Mouse (Mus musculus) G1E (cell line): ENCODE results near the gene Csnk2b. TPM values are rescaled to one million over a fixed set of nuclear protein-coding genes. Genes with fewer than 3 reads are reported as not detected.
A peak's percentile ranks its signal among the peaks of the same experiment; 100 is the strongest.

Experiments used
- ATAC-seq: 2 replicates; pipeline ENCODE4 v1.8.0; 2016; ENCODE audit warnings: mild to moderate bottlenecking; ENCODE audit not compliant: insufficient number of reproducible peaks, poor library complexity, low FRiP score, severe bottlenecking; ENCODE audit errors: extremely low read depth
- DNase-seq: peaks from one replicate; pipeline ENCODE4 v3.0.0; 2012; ENCODE audit warnings: low spot score
- H3K27me3 ChIP-seq: 2 replicates; pipeline ENCODE4 v1.6.1; 2012; ENCODE audit warnings: mild to moderate bottlenecking, low read length, inconsistent platforms; ENCODE audit not compliant: insufficient read depth
- H3K36me3 ChIP-seq: replicated peaks from 2 replicates; pipeline ENCODE3; 2012; ENCODE audit warnings: mild to moderate bottlenecking, inconsistent platforms
- H3K4me1 ChIP-seq: 2 replicates; pipeline ENCODE4 v1.6.1; 2012; ENCODE audit warnings: low read depth, low read length, inconsistent platforms, mixed read lengths; ENCODE audit not compliant: insufficient read depth
- H3K4me3 ChIP-seq: 2 replicates; pipeline ENCODE4 v1.5.1; 2012; ENCODE audit warnings: low read depth, mild to moderate bottlenecking, inconsistent platforms, low read length, moderate library complexity, mixed read lengths
- H3K9me3 ChIP-seq: replicated peaks from 2 replicates; pipeline ENCODE4 v1.6.1; 2012; ENCODE audit warnings: inconsistent platforms
- CTCF ChIP-seq: IDR thresholded peaks from 2 replicates; pipeline ENCODE4 v1.5.1; 2012; ENCODE audit warnings: low read depth, low read length, inconsistent platforms, mixed read lengths
- GATA1 ChIP-seq: IDR thresholded peaks from 2 replicates; pipeline ENCODE4 v1.6.1; 2012; ENCODE audit warnings: borderline replicate concordance, low read length, inconsistent platforms, mixed read lengths
- GATA2 ChIP-seq: IDR thresholded peaks from 2 replicates; pipeline ENCODE4 v1.6.1; 2012; ENCODE audit warnings: low read depth, low read length, inconsistent platforms, borderline replicate concordance
- POLR2AphosphoS5 ChIP-seq: IDR thresholded peaks from 2 replicates; pipeline ENCODE4 v1.6.1; 2012; ENCODE audit warnings: low read depth, low read length, inconsistent platforms; ENCODE audit not compliant: insufficient replicate concordance
- TAL1 ChIP-seq: conservative IDR thresholded peaks from 2 replicates; pipeline ENCODE4 v1.6.1; 2012; ENCODE audit warnings: low read depth, low read length, inconsistent platforms, mixed read lengths
- polyA plus RNA-seq: library from polyadenylated mRNA; stranded (reverse); fragments of >175 nt; gene quantifications from 2 replicates; pipeline ENCODE4 v1.2.3, GENCODE M21; 2012
- total RNA-seq, 2 experiments: library from RNA; stranded (forward) in 1 of 2; stranded (reverse) in 1 of 2; fragments of 200-1000 nt in 1 of 2; fragments of >200 nt in 1 of 2; fragmentation: Nextera tagmentation in 1 of 2; gene quantifications; 2 replicates each; pipeline ENCODE4 v1.2.3; 2014 to 2017

The Csnk2b gene
- total and polyA plus RNA-seq, 3 experiments = 79.6 to 466 (median 460) TPM

DNA sequence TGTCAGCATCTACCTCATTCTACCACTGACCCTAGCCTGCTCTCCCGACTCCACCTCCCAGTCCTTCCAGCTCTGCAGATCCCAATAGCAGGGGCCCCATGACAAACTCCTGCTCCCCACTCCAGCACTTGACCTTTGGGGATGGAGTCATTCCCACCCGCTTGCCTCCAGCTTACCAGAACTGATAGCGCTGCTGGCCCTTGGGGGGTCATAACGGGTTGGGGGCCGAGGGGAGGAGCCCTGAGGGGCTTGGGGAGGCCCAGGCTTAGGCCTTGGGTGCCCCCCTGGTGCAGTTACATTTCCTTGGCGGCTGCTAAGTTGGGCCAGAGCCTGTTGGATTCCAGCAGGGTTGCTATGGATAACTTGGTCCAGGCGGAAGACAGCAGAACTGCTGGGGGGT lies 32.8 kb upstream of the Csnk2b start:
- ATAC-seq = no peak
- no peak overlapping the region for H3K4me3 ChIP-seq

DNA sequence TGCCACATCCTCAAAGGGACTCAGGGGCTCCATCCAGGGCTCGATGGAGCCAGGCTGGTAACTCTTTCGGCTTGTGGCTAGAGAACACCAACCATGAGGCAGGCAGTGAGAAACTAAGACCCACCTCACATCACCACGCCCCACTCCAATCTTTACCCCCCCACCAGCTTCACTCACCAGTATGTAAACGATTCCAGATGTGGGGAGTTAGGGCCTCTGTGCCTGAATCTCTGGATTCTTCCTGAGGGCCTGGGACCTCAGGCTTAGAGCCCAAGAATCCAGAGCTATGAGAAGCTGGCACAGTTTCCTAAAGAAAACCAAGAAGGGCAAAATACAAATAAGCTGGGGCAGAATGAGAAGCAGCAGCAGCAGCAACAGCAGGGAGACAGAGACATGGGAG lies 32.1 kb upstream of the Csnk2b start:
- H3K4me3 ChIP-seq = no peak overlapping the region
- DNase-seq (no peak), ATAC-seq (no peak)
- H3K4me1 ChIP-seq = peaks cover 47% of the 10 kb centered on the region
- H3K27me3 ChIP-seq = no peaks in the 10 kb centered on the region
- no peaks in the 10 kb centered on the region for H3K9me3 ChIP-seq
- H3K36me3 ChIP-seq = peaks cover 98% of the 10 kb centered on the region
- TF ChIP-seq CTCF (no peak), POLR2AphosphoS5 (no peak), GATA1 (no peak), GATA2 (no peak), TAL1 (no peak)

More for the DNA sequence above, 32.8 kb upstream of the Csnk2b start:
- DNase-seq = no peak
- H3K27me3 ChIP-seq = no peaks in the 10 kb centered on the region
- H3K36me3 ChIP-seq = peaks cover 98% of the 10 kb centered on the region
- H3K9me3 ChIP-seq = no peaks in the 10 kb centered on the region
- no peak for TF ChIP-seq GATA1
- TF ChIP-seq TAL1 = no peak
- TF ChIP-seq POLR2AphosphoS5 = no peak
- TF ChIP-seq GATA2 = no peak
- TF ChIP-seq CTCF = no peak
- H3K4me1 ChIP-seq = peaks cover 52% of the 10 kb centered on the region

DNA sequence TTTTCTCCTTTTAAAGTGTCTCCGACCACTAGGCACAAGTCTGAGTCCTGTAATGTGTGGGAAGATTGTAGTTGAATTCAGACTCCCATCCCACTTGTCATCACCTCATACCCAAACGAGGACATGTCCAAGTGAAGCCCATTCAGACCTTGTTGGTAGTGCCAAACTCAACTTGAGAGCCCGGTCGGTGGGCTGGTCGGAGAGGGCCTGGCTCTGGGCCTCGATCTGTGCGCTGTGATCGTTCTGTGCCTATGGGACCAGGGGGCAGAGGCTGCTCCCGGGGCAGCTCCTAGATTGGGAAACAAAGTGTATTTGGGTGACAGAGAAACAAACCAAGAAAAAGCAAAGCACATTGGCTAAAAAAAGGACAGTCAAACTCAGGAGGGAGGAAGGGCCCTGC lies 31.2 kb upstream of the Csnk2b start:
- peaks cover 45% of the 10 kb centered on the region for H3K4me1 ChIP-seq
- no peaks in the 10 kb centered on the region for H3K9me3 ChIP-seq
- TF ChIP-seq POLR2AphosphoS5 (no peak), GATA2 (no peak), TAL1 (no peak), GATA1 (no peak), CTCF (no peak)

DNA sequence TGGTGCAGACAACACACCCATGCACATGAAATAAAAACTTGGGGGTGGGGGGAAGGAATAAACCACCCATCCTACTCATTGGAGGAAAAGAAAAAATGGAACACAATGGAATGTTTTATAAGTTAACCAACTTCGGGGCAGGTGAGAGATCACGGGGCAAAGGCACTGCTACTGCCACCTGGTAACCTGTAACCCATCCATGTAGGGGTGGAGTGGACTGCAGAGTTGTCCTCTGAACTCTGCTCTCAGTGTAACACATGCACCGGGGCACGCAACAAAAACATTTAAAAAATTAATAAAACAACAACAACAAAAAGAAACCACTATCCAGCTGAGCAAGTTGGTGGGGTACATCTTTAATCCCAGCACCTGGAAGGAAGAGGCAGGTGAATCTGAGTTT lies 30.3 kb upstream of the Csnk2b start:
- Histone ChIP-seq H3K36me3 (peaks cover 98% of the 10 kb centered on the region), H3K9me3 (no peaks in the 10 kb centered on the region), H3K4me1 (peaks cover 38% of the 10 kb centered on the region), H3K27me3 (no peaks in the 10 kb centered on the region), H3K4me3 (no peak overlapping the region)
- no peak for TF ChIP-seq GATA1
- ATAC-seq (no peak), DNase-seq (no peak)

More for the DNA sequence above, 31.2 kb upstream of the Csnk2b start:
- DNase-seq (no peak), ATAC-seq (no peak)
- Histone ChIP-seq H3K36me3 (peaks cover 98% of the 10 kb centered on the region), H3K4me3 (no peak overlapping the region), H3K27me3 (no peaks in the 10 kb centered on the region)

DNA sequence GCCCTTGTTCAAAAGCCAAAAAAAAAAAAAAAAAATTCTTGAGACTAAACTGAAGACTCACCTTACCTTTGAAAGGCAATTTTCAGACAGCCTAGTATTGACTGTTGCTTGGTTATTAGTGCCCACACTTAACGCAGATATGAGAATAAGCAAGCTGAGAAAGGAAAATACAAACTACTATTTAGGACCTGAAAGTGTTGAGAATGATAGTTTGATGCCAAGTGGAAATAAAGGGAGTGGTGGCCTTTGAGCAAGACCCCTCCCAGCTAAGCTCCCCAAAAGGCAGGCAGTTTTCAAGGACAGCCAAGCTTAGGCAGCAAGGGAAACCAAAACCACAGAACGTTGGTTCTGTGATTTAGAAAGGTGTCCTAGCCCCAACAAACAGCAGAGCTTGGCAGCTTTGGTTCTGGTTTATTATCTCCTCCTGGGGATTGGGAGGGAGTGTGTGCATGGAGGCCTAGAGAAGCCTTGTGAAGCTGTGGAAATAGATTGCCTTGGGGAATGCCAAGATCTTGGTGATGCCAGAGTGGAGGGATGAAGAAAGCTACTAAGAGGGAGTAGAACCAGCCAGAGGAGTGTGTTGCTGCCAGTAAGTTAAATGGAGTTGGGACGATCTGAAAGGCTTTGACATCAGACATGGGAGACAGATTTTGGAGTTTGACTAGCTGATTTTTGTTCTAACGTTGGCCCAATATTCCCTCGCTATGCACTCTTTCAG lies 26.2 kb upstream of the Csnk2b start:
- TF ChIP-seq TAL1 (no peak), POLR2AphosphoS5 (peak; percentile 68; the same call in 1 of the 2 replicates)
- no peaks in the 10 kb centered on the region for H3K27me3 ChIP-seq
- peaks cover 98% of the 10 kb centered on the region for H3K36me3 ChIP-seq
- peaks cover 3% of the 10 kb centered on the region for H3K9me3 ChIP-seq
- H3K4me1 ChIP-seq = peaks cover 18% of the 10 kb centered on the region; the same call in 1 of the 2 replicates
- no peak; the same call in 1 of the 2 replicates for ATAC-seq
- DNase-seq = no peak
- H3K4me3 ChIP-seq = no peak overlapping the region

DNA sequence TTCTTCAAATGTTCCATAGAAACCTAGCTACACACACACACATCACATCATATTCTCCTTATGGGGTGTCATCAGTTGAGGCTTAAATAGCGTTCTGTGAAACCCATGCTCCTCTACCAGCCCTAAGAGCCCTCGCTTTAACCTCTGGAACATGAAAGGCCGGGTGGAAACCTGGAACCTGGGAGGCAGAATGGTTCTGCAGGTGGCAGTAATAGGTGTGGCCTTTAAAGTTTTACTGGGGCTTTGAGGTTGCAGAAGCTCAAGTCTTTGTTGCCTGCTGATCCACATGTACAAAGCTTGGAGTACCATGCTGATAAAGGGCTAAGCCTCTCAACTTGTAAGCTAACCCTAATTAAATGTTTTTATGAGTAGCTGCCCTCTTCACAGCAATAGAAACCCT lies 25.5 kb upstream of the Csnk2b start:
- H3K27me3 ChIP-seq = no peaks in the 10 kb centered on the region
- TF ChIP-seq GATA1 = no peak
- TF ChIP-seq TAL1 = no peak
- no peak for TF ChIP-seq CTCF
- no peak for TF ChIP-seq GATA2
- no peak; the same call in 1 of the 2 replicates for TF ChIP-seq POLR2AphosphoS5
- peaks cover 3% of the 10 kb centered on the region for H3K9me3 ChIP-seq
- ATAC-seq = no peak
- H3K4me1 ChIP-seq = peaks cover 14% of the 10 kb centered on the region; the same call in 1 of the 2 replicates
- peaks cover 98% of the 10 kb centered on the region for H3K36me3 ChIP-seq
- no peak overlapping the region for H3K4me3 ChIP-seq
- DNase-seq = no peak

DNA sequence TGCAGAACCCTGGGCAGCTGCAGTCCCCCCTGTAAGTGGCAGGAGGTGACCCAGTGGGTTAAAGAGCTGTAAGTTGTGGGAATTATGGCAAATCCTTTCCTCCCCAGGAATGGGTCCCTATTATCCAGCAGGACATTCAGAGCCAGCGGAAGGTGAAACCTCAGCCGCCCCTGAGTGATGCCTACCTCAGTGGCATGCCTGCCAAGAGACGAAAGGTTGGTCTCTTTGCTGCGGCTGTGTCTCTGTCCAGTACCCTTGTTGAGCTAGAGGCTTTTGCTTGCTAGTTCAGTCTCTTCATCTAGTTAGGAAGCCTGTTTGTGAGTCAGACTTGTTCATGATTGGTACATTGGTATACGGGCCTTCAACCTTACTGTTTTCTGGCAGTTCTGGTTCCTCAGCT lies 24.3 kb upstream of the Csnk2b start:
- no peak overlapping the region for H3K4me3 ChIP-seq
- peaks cover 99% of the 10 kb centered on the region for H3K36me3 ChIP-seq
- H3K27me3 ChIP-seq = no peaks in the 10 kb centered on the region
- no peak for DNase-seq
- TF ChIP-seq CTCF (no peak), POLR2AphosphoS5 (peak; percentile 89; the same call in 1 of the 2 replicates)
- ATAC-seq = no peak
- H3K4me1 ChIP-seq = peaks cover 18% of the 10 kb centered on the region; the same call in 1 of the 2 replicates
- H3K9me3 ChIP-seq = peaks cover 3% of the 10 kb centered on the region
